ENCODE assay signal across 8 mouse cellular contexts in genomic region chr3:137991183-137991582, GRCm38 (mm10). TPM values are rescaled to one million over a fixed set of nuclear protein-coding genes. Genes with fewer than 3 reads are reported as not detected.
DNase-seq lines count a peak whose midpoint lies in the region; ATAC-seq and TF ChIP-seq lines count a peak whose summit lies in the region.

No protein-coding gene starts in this region.

- no peaks in the 10 kb centered on the region for H3K27me3 ChIP-seq in heart, embryonic 11.5 days (ENCODE audit: control insufficient read depth, insufficient read depth, low read length)
- H3K27me3 ChIP-seq in kidney, embryonic 16.5 days (ENCODE audit: insufficient read depth, low read length), result no peaks in the 10 kb centered on the region
- no peaks in the 10 kb centered on the region for H3K27me3 ChIP-seq in liver, adult 2 months (ENCODE audit: control insufficient read depth, insufficient read depth, low read length)
- H3K27me3 ChIP-seq in myocyte (ENCODE audit: control insufficient read depth, insufficient read depth, insufficient read length), result no peaks in the 10 kb centered on the region
- no peaks in the 10 kb centered on the region for H3K27me3 ChIP-seq in stomach, embryonic 14.5 days (ENCODE audit: control insufficient read depth, insufficient read depth, low read length)

- DNase-seq in B cell, adult 2 months, result peak; percentile 87 to 91
- peak; percentile 66 for DNase-seq in liver, adult 2 months (ENCODE audit: extremely low read depth, low read depth, low spot score)

- no peak overlapping the region for H3ac ChIP-seq in myocyte (ENCODE audit: control insufficient read depth, insufficient read length)

- WGBS in bone marrow, adult 2 months, result 6% methylated on average over 11 of the region's 11 CpGs
- WGBS in heart, embryonic 11.5 days (ENCODE audit: insufficient replicate concordance), result 10% methylated on average over 11 of the region's 11 CpGs
- 16% methylated on average over 11 of the region's 11 CpGs for WGBS in kidney, embryonic 16.5 days
- 6% methylated on average over 11 of the region's 11 CpGs for WGBS in liver, adult 2 months
- WGBS in stomach, embryonic 14.5 days, result 19% methylated on average over 11 of the region's 11 CpGs

- no peak overlapping the region for H3K9ac ChIP-seq in heart, embryonic 11.5 days (ENCODE audit: low read depth, low read length)
- no peak overlapping the region for H3K9ac ChIP-seq in kidney, embryonic 16.5 days (replicated peaks; ENCODE audit: low read length)
- H3K9ac ChIP-seq in liver, adult 2 months (ENCODE audit: low read depth, low read length), result no peak overlapping the region
- H3K9ac ChIP-seq in stomach, embryonic 14.5 days (replicated peaks; ENCODE audit: low read depth, low read length), result no peak overlapping the region

- TF ChIP-seq POLR2A in bone marrow, adult 2 months (IDR thresholded peaks at IDR 0.05; ENCODE audit: borderline replicate concordance, control insufficient read depth, low read depth, low read length), result no peak
- no peak for TF ChIP-seq POLR2A in liver, adult 2 months (IDR thresholded peaks at IDR 0.05; ENCODE audit: extremely low read depth, insufficient read depth, low read length)
- no peak for TF ChIP-seq POLR2A in myocyte (IDR thresholded peaks at IDR 0.05; ENCODE audit: insufficient read length, low read depth)

- H3K4me2 ChIP-seq in heart, embryonic 11.5 days, result no peak overlapping the region
- H3K4me2 ChIP-seq in kidney, embryonic 16.5 days (replicated peaks; ENCODE audit: low read depth, low read length), result no peak overlapping the region
- H3K4me2 ChIP-seq in myocyte (ENCODE audit: low read depth), result peak overlapping the region; percentile 8
- H3K4me2 ChIP-seq in stomach, embryonic 14.5 days (replicated peaks; ENCODE audit: low read depth, low read length), result no peak overlapping the region

- peak; percentile 96 for TF ChIP-seq CTCF in bone marrow, adult 2 months (IDR thresholded peaks at IDR 0.05; ENCODE audit: control insufficient read depth, insufficient read depth, low read length)
- peak; percentile 90 for TF ChIP-seq CTCF in liver, adult 2 months (IDR thresholded peaks at IDR 0.05; ENCODE audit: low read depth, low read length)

- no peak overlapping the region for H3K4me3 ChIP-seq in bone marrow, adult 2 months (replicated peaks; ENCODE audit: control insufficient read depth, low read depth, low read length)
- no peak overlapping the region for H3K4me3 ChIP-seq in heart, embryonic 11.5 days (ENCODE audit: low read depth, low read length)
- H3K4me3 ChIP-seq in kidney, embryonic 16.5 days (ENCODE audit: low read length), result no peak overlapping the region
- no peak overlapping the region for H3K4me3 ChIP-seq in liver, adult 2 months (ENCODE audit: insufficient read depth, low read depth, low read length)
- H3K4me3 ChIP-seq in myocyte, result no peak overlapping the region
- H3K4me3 ChIP-seq in stomach, embryonic 14.5 days (ENCODE audit: low read depth, low read length), result no peak overlapping the region

- H3K36me3 ChIP-seq in heart, embryonic 11.5 days (ENCODE audit: control insufficient read depth, insufficient read depth, low read length), result no peaks in the 10 kb centered on the region
- H3K36me3 ChIP-seq in kidney, embryonic 16.5 days (ENCODE audit: insufficient read depth, low read length), result no peaks in the 10 kb centered on the region
- H3K36me3 ChIP-seq in liver, adult 2 months (ENCODE audit: control insufficient read depth, insufficient read depth, low read length), result no peaks in the 10 kb centered on the region
- no peaks in the 10 kb centered on the region for H3K36me3 ChIP-seq in myocyte (ENCODE audit: control insufficient read depth, insufficient read depth)
- no peaks in the 10 kb centered on the region for H3K36me3 ChIP-seq in stomach, embryonic 14.5 days (ENCODE audit: control insufficient read depth, insufficient read depth, low read length)

- H3K27ac ChIP-seq in bone marrow, adult 2 months (ENCODE audit: control insufficient read depth, insufficient read depth, low read depth, low read length, poor library complexity), result no peak overlapping the region
- no peak overlapping the region for H3K27ac ChIP-seq in heart, embryonic 11.5 days (ENCODE audit: low read depth, low read length)
- H3K27ac ChIP-seq in kidney, embryonic 16.5 days (ENCODE audit: low read length), result no peak overlapping the region
- H3K27ac ChIP-seq in liver, adult 2 months (replicated peaks; ENCODE audit: insufficient read depth, low read depth, low read length), result no peak overlapping the region
- no peak overlapping the region for H3K27ac ChIP-seq in stomach, embryonic 14.5 days (ENCODE audit: low read length)

- H3K79me2 ChIP-seq in liver, adult 2 months (ENCODE audit: control insufficient read depth, insufficient read depth, low read length), result no peaks in the 10 kb centered on the region
- H3K79me2 ChIP-seq in myocyte (ENCODE audit: control insufficient read depth, insufficient read depth), result no peaks in the 10 kb centered on the region

- peak; percentile 94 for ATAC-seq in erythroblast, adult 5-6 weeks (replicated peaks; ENCODE audit: low FRiP score, poor library complexity, severe bottlenecking)
- peak; percentile 52 for ATAC-seq in heart, embryonic 11.5 days (replicated peaks; ENCODE audit: insufficient number of reproducible peaks, low FRiP score, low TSS enrichment)
- peak; percentile 96 for ATAC-seq in kidney, embryonic 16.5 days (ENCODE audit: low FRiP score, low TSS enrichment)
- ATAC-seq in stomach, embryonic 14.5 days (ENCODE audit: insufficient number of reproducible peaks, insufficient read depth, low FRiP score, low read depth), result peak; percentile 87

- H3K9me3 ChIP-seq in heart, embryonic 11.5 days (replicated peaks; ENCODE audit: control insufficient read depth, low read length), result no peaks in the 10 kb centered on the region
- no peaks in the 10 kb centered on the region for H3K9me3 ChIP-seq in kidney, embryonic 16.5 days (ENCODE audit: low read length)
- H3K9me3 ChIP-seq in stomach, embryonic 14.5 days (ENCODE audit: control insufficient read depth, low read depth, low read length), result no peaks in the 10 kb centered on the region

- H3K4me1 ChIP-seq in bone marrow, adult 2 months (ENCODE audit: control insufficient read depth, insufficient read depth, low read length), result no peaks in the 10 kb centered on the region
- H3K4me1 ChIP-seq in heart, embryonic 11.5 days (ENCODE audit: control insufficient read depth, insufficient read depth, low read length), result peaks cover 4% of the 10 kb centered on the region; the same call in 1 of the 2 replicates
- H3K4me1 ChIP-seq in kidney, embryonic 16.5 days (ENCODE audit: insufficient read depth, low read length), result no peaks in the 10 kb centered on the region
- no peaks in the 10 kb centered on the region for H3K4me1 ChIP-seq in liver, adult 2 months (ENCODE audit: control insufficient read depth, insufficient read depth, low read length)
- H3K4me1 ChIP-seq in stomach, embryonic 14.5 days (ENCODE audit: control insufficient read depth, insufficient read depth, low read length), result no peaks in the 10 kb centered on the region

TF ChIP-seq in myocyte, 11 proteins besides CTCF, POLR2A, EP300 and RAD21:
- TF ChIP-seq MYOG (IDR thresholded peaks at IDR 0.05; ENCODE audit: control insufficient read depth in 1 of 3, insufficient read depth in 1 of 3, insufficient read length in 2 of 3, low read depth in 2 of 3) (no peak), MAX (IDR thresholded peaks at IDR 0.05; ENCODE audit: low read depth) (no peak)

RNA-seq across cellular contexts. Expression of gene Dapp1, which starts 9.8 kb away (rescaled TPM):
- 29.3 and 64.2 TPM in 2 replicates for polyA plus RNA-seq in bone marrow, adult 2 months (2011; ENCODE audit: insufficient read depth, insufficient read length, low replicate concordance, missing spikeins)
- 18.3 and 27.6 TPM in 2 replicates for total RNA-seq in erythroblast, adult 5-6 weeks (2015; ENCODE audit: low replicate concordance)
- total RNA-seq in erythroblast, adult 5-6 weeks (2017; ENCODE audit: low replicate concordance), result 21.5 and 34.1 TPM in 2 replicates
- polyA plus RNA-seq in heart, embryonic 11.5 days (2014; fragmentation: Nextera tagmentation; extraction: Ambion mirVana), result 14.0 and 15.4 TPM in 2 replicates
- polyA plus RNA-seq in kidney, embryonic 16.5 days (2015; fragmentation: Nextera tagmentation; extraction: Ambion mirVana), result 9.3 and 10.1 TPM in 2 replicates
- total RNA-seq in liver, adult 2 months (2014; rRNA removed), result 1.4 and 1.6 TPM in 2 replicates
- 0.32 and 0.59 TPM in 2 replicates for polyA plus RNA-seq in liver, adult 2 months (2012; rRNA removed)
- 0.16 TPM for polyA plus RNA-seq in myocyte (2012; fragmentation: generic; extraction: Trizol)
- polyA plus RNA-seq in stomach, embryonic 14.5 days (2014; fragmentation: Nextera tagmentation; extraction: Ambion mirVana), result 12.0 and 14.7 TPM in 2 replicates
